Mouse (Mus musculus) hematopoietic stem cell, adult 5-6 weeks (primary cell): Measurements from ENCODE around the gene 1700109H08Rik. TPM values are rescaled to one million over a fixed set of nuclear protein-coding genes. Genes with fewer than 3 reads are reported as not detected.

Source experiments
- total RNA-seq: library from RNA; stranded (forward); fragments of 172-1452, 232-1000 nt; gene quantifications from 2 replicates; pipeline ENCODE4 v1.2.3, GENCODE M21; 2017

Gene 1700109H08Rik
- total RNA-seq, 1 experiment from 2014 or later = 25.7 TPM

Other genes with a start within 250 kb of the 1700109H08Rik start
- gene Cdk6, start 230.1 kb upstream of the 1700109H08Rik start, total RNA-seq = 171 and 186 TPM in 2 replicates
- gene Fam133b, start 27.7 kb upstream of the 1700109H08Rik start, total RNA-seq = 134 and 149 TPM in 2 replicates
- 19.2 and 21.6 TPM in 2 replicates for gene Pex1, start 24.5 kb downstream of the 1700109H08Rik start, total RNA-seq
- gene Rbm48, start 25.0 kb downstream of the 1700109H08Rik start, total RNA-seq = 35.8 and 43.6 TPM in 2 replicates
- gene Tmbim7, start 79.6 kb downstream of the 1700109H08Rik start, total RNA-seq = not detected in 2 replicates
- 216 and 315 TPM in 2 replicates for gene Gatad1, start 85.6 kb downstream of the 1700109H08Rik start, total RNA-seq
- gene Ankib1, start 231.4 kb downstream of the 1700109H08Rik start, total RNA-seq = 59.0 and 79.3 TPM in 2 replicates
- gene Krit1, start 231.6 kb downstream of the 1700109H08Rik start, total RNA-seq = 88.6 and 92.8 TPM in 2 replicates